Mouse (Mus musculus): ENCODE measurements around the gene Fam71b.

GRCm38 (mm10) chr11:46404986-46405385 lies 8.6 kb downstream of the Fam71b start:
- TF ChIP-seq POLR2A (IDR thresholded peaks at IDR 0.05; ENCODE audit: control insufficient read depth, low read depth, low read length) (no peak), CTCF (IDR thresholded peaks at IDR 0.05; ENCODE audit: control insufficient read depth, insufficient read depth, insufficient replicate concordance, low read depth, low read length) (no peak)

Measured in testis, adult 2 months (tissue).